Mouse (Mus musculus) midbrain, postnatal 0 days (tissue): ENCODE data around the gene Dnaja3. TPM values are rescaled to one million over a fixed set of nuclear protein-coding genes. Genes with fewer than 3 reads are reported as not detected.
"Not testable (repeated sequence)": the region's sequence is repeated elsewhere in the genome, so short reads cannot be mapped to it uniquely, and the experiment has no call there.

Experiments
- ATAC-seq: fragments of 200-750 bp; cut with Nextera tagmentation; 2 replicates; pipeline ENCODE4 v1.8.0; 2017; ENCODE audit warnings: moderate number of reproducible peaks, mild to moderate bottlenecking, moderate TSS enrichment, moderate library complexity; ENCODE audit not compliant: low FRiP score
- DNase-seq: peaks from one replicate; pipeline ENCODE4 v3.0.0-alpha.2; 2015; ENCODE audit warnings: low spot score
- H3K27ac ChIP-seq: fragments of 300-500 bp; sonication (generic); 2 replicates; pipeline ENCODE4 v1.5.1; 2014; ENCODE audit warnings: low read depth, mild to moderate bottlenecking, low read length, mixed read lengths
- H3K27me3 ChIP-seq: fragments of 300-500 bp; sonication (generic); 2 replicates; pipeline ENCODE4 v1.6.1; 2014; ENCODE audit warnings: low read length, control low read depth, mixed read lengths; ENCODE audit not compliant: insufficient read depth
- H3K36me3 ChIP-seq: fragments of 300-500 bp; sonication (generic); 2 replicates; pipeline ENCODE4 v1.6.1; 2014; ENCODE audit warnings: low read length, control low read depth, mixed read lengths; ENCODE audit not compliant: insufficient read depth
- H3K4me1 ChIP-seq: fragments of 300-500 bp; sonication (generic); 2 replicates; pipeline ENCODE4 v1.6.1; 2014; ENCODE audit warnings: mild to moderate bottlenecking, control low read depth, antibody characterized with exemption, low read length, mixed read lengths; ENCODE audit not compliant: insufficient read depth
- H3K4me2 ChIP-seq: fragments of 300-500 bp; sonication (generic); 2 replicates; pipeline ENCODE4 v1.6.1; 2014; ENCODE audit warnings: low read depth, mild to moderate bottlenecking, low read length, mixed read lengths; ENCODE audit not compliant: poor library complexity, severe bottlenecking
- H3K4me3 ChIP-seq: fragments of 300-500 bp; sonication (generic); 2 replicates; pipeline ENCODE4 v1.5.1; 2014; ENCODE audit warnings: low read depth, mild to moderate bottlenecking, low read length, moderate library complexity
- H3K9ac ChIP-seq: fragments of 300-500 bp; sonication (generic); replicated peaks from 2 replicates; pipeline ENCODE4 v1.6.1; 2014; ENCODE audit warnings: mild to moderate bottlenecking, low read length, moderate library complexity, mixed read lengths; ENCODE audit not compliant: poor library complexity, severe bottlenecking
- H3K9me3 ChIP-seq: fragments of 300-500 bp; sonication (generic); 2 replicates; pipeline ENCODE4 v1.6.1; 2016; ENCODE audit warnings: low read length, control low read depth
- CTCF ChIP-seq: IDR thresholded peaks from 2 replicates; pipeline ENCODE4 v1.5.1; 2016; ENCODE audit warnings: antibody characterized with exemption, mild to moderate bottlenecking
- WGBS: fragments of 180-500 bp; shearing (Covaris S2); extraction: QIAGEN DNeasy Blood & Tissue Kit; methylation state at CpG from one replicate; pipeline ENCODE4 v1.1.7; 2014; 5-methylcytosine and 5-hydroxymethylcytosine counted together
- polyA plus RNA-seq: library from polyadenylated mRNA; unstranded; fragments of >200 nt; fragmentation: Nextera tagmentation; extraction: Ambion mirVana; gene quantifications from 2 replicates; pipeline ENCODE4 v1.2.1, GENCODE M21; 2015
- total RNA-seq: library from RNA; depleted of rRNA; stranded (reverse); fragments of >200 nt; gene quantifications from 2 replicates; pipeline ENCODE4 v1.2.3, GENCODE M21; 2014

The Dnaja3 gene
- total and polyA plus RNA-seq, 2 experiments from 2014 or later = 54.1 to 65.5 TPM

- no peak for DNase-seq
- H3K27me3 ChIP-seq = no peaks in the 10 kb centered on the region
- H3K9ac ChIP-seq = no peak overlapping the region
- no peak for ATAC-seq
- no peak overlapping the region for H3K4me3 ChIP-seq
- no peak for TF ChIP-seq CTCF
- 82% methylated on average over 4 of the region's 4 CpGs for WGBS
- H3K4me2 ChIP-seq = 0 out of 2 replicates have a peak overlapping the region, but pooled peaks have one; percentile 88
- H3K27ac ChIP-seq = no peak overlapping the region
- H3K4me1 ChIP-seq = peaks cover 11% of the 10 kb centered on the region
- H3K36me3 ChIP-seq = 0 out of 2 replicates have a peak, but pooled peaks cover 2% of the 10 kb centered on the region
- H3K9me3 ChIP-seq = no peaks in the 10 kb centered on the region
Observed at GRCm38 (mm10) chr16:4682628-4683179, 42.9 kb downstream of the Dnaja3 start.

- Histone ChIP-seq H3K27ac (peak overlapping the region; percentile 40; the same call in 1 of the 2 replicates), H3K4me2 (peak overlapping the region; percentile 88), H3K36me3 (0 out of 2 replicates have a peak, but pooled peaks cover 5% of the 10 kb centered on the region), H3K9me3 (no peaks in the 10 kb centered on the region), H3K4me1 (peaks cover 11% of the 10 kb centered on the region), H3K4me3 (peak overlapping the region; percentile 92), H3K9ac (peak overlapping the region; percentile 91), H3K27me3 (no peaks in the 10 kb centered on the region)
- 31% methylated on average over 9 of the region's 9 CpGs for WGBS
- DNase-seq (no peak), ATAC-seq (no peak)
- TF ChIP-seq CTCF = no peak
Observed at GRCm38 (mm10) chr16:4683193-4683580, 43.4 kb downstream of the Dnaja3 start.

- WGBS = under 1% methylated on average over 54 of the region's 54 CpGs
- no peak; the same call in 1 of the 2 replicates for TF ChIP-seq CTCF
- DNase-seq (peak; percentile 96), ATAC-seq (peak; percentile 90)
- Histone ChIP-seq H3K9ac (peak overlapping the region; percentile 91), H3K9me3 (no peaks in the 10 kb centered on the region), H3K27ac (peak overlapping the region; percentile 71), H3K4me1 (peaks cover 6% of the 10 kb centered on the region), H3K4me2 (peak overlapping the region; percentile 88), H3K27me3 (no peaks in the 10 kb centered on the region), H3K36me3 (0 out of 2 replicates have a peak, but pooled peaks cover 6% of the 10 kb centered on the region), H3K4me3 (peak overlapping the region; percentile 92)
Observed at GRCm38 (mm10) chr16:4683581-4684456, 44.0 kb downstream of the Dnaja3 start.

GRCm38 (mm10) chr16:4684457-4684791 is 44.6 kb downstream of the Dnaja3 start:
- H3K27me3 ChIP-seq = no peaks in the 10 kb centered on the region
- DNase-seq (no peak), ATAC-seq (peak; percentile 12; the same call in 1 of the 2 replicates)
- 1% methylated on average over 9 of the region's 9 CpGs for WGBS
- peaks cover 4% of the 10 kb centered on the region; the same call in 1 of the 2 replicates for H3K4me1 ChIP-seq
- H3K36me3 ChIP-seq = peaks cover 11% of the 10 kb centered on the region; the same call in 1 of the 2 replicates
- peak overlapping the region; percentile 71 for H3K27ac ChIP-seq
- no peaks in the 10 kb centered on the region for H3K9me3 ChIP-seq
- no peak for TF ChIP-seq CTCF
- peak overlapping the region; percentile 92 for H3K4me3 ChIP-seq
- peak overlapping the region; percentile 91 for H3K9ac ChIP-seq
- H3K4me2 ChIP-seq = peak overlapping the region; percentile 88

- not testable (repeated sequence) for H3K4me1 ChIP-seq, H3K4me2 ChIP-seq, DNase-seq, H3K27ac ChIP-seq, H3K4me3 ChIP-seq, H3K9ac ChIP-seq, H3K9me3 ChIP-seq, ATAC-seq, H3K27me3 ChIP-seq
- WGBS = 97% methylated on average over 4 of the region's 4 CpGs
- H3K36me3 ChIP-seq = peaks cover 33% of the 10 kb centered on the region
- peak; percentile 47 for TF ChIP-seq CTCF
Observed at GRCm38 (mm10) chr16:4689371-4689770, 49.6 kb downstream of the Dnaja3 start.

GRCm38 (mm10) chr16:4701211-4701610 is 61.4 kb downstream of the Dnaja3 start:
- Histone ChIP-seq H3K27ac (no peak overlapping the region), H3K9me3 (no peaks in the 10 kb centered on the region), H3K36me3 (peaks cover 68% of the 10 kb centered on the region), H3K4me1 (no peaks in the 10 kb centered on the region), H3K4me2 (no peak overlapping the region), H3K4me3 (no peak overlapping the region), H3K9ac (no peak overlapping the region), H3K27me3 (no peaks in the 10 kb centered on the region)
- DNase-seq (no peak), ATAC-seq (no peak)
- 94% methylated on average over 3 of the region's 3 CpGs for WGBS
- no peak for TF ChIP-seq CTCF
